In genomic region chr16:78104246-78104645, GRCm38 (mm10) we compare ENCODE assay signal across 10 mouse cellular contexts.
"Had no signal": no experiment of that assay in that cellular context is flagged by ENCODE, and none has a peak within 500 bp of the region (broad histone marks: within the 10 kb centered on the region; RNA-seq: fewer than 3 reads in every experiment).

No protein-coding gene starts in this region.

- H3K9me3 ChIP-seq: limb, embryonic 12.5 days; midbrain, embryonic 13.5 days had no signal

- H3K4me2 ChIP-seq: limb, embryonic 12.5 days; midbrain, embryonic 13.5 days had no signal

- H3K27ac ChIP-seq: kidney, postnatal 0 days; limb, embryonic 12.5 days; liver, embryonic 14.5 days; midbrain, embryonic 13.5 days had no signal

- H3K36me3 ChIP-seq: limb, embryonic 12.5 days; midbrain, embryonic 13.5 days had no signal

- H3K4me3 ChIP-seq: limb, embryonic 12.5 days; midbrain, embryonic 13.5 days had no signal

- ATAC-seq: midbrain, embryonic 13.5 days had no signal

- DNase-seq: kidney, adult 11 months; kidney, adult 9 months; kidney, postnatal 36 days; lung, adult 18-20 months; lung, postnatal 36 days; thymus, postnatal 4 days had no signal

- H3K9ac ChIP-seq: limb, embryonic 12.5 days; liver, embryonic 14.5 days; midbrain, embryonic 13.5 days had no signal

- H3K27me3 ChIP-seq: limb, embryonic 12.5 days; midbrain, embryonic 13.5 days had no signal
